Mouse (Mus musculus) embryonic facial prominence, embryonic 14.5 days (tissue): ENCODE measurements around the gene Atg101. TPM values are rescaled to one million over a fixed set of nuclear protein-coding genes. Genes with fewer than 3 reads are reported as not detected.

ENCODE experiments used
- ATAC-seq: fragments of 200-750 bp; cut with Nextera tagmentation; 2 replicates; pipeline ENCODE4 v1.8.0; 2017; ENCODE audit warnings: low read depth, moderate number of reproducible peaks, moderate TSS enrichment
- DNase-seq: peaks from one replicate; pipeline ENCODE4 v3.0.0-alpha.2; 2015; ENCODE audit warnings: low spot score
- H3K27ac ChIP-seq: fragments of 300-500 bp; sonication (generic); replicated peaks from 2 replicates; pipeline ENCODE4 v1.5.1; 2014; ENCODE audit warnings: low read depth, mild to moderate bottlenecking, low read length, moderate library complexity
- H3K27me3 ChIP-seq: fragments of 300-500 bp; sonication (generic); replicated peaks from 2 replicates; pipeline ENCODE4 v1.6.1; 2014; ENCODE audit warnings: low read length; ENCODE audit not compliant: control insufficient read depth, insufficient read depth
- H3K36me3 ChIP-seq: fragments of 300-500 bp; sonication (generic); 2 replicates; pipeline ENCODE4 v1.6.1; 2014; ENCODE audit warnings: low read length, mixed read lengths; ENCODE audit not compliant: control insufficient read depth, insufficient read depth
- H3K4me1 ChIP-seq: fragments of 300-500 bp; sonication (generic); 2 replicates; pipeline ENCODE4 v1.6.1; 2014; ENCODE audit warnings: antibody characterized with exemption, low read length; ENCODE audit not compliant: control insufficient read depth, insufficient read depth
- H3K4me2 ChIP-seq: fragments of 300-500 bp; sonication (generic); 2 replicates; pipeline ENCODE4 v1.6.1; 2014; ENCODE audit warnings: low read depth, mild to moderate bottlenecking, low read length, moderate library complexity, mixed read lengths
- H3K4me3 ChIP-seq: fragments of 300-500 bp; sonication (generic); 2 replicates; pipeline ENCODE4 v1.5.1; 2014; ENCODE audit warnings: low read depth, mild to moderate bottlenecking, low read length
- H3K9ac ChIP-seq: fragments of 300-500 bp; sonication (generic); 2 replicates; pipeline ENCODE4 v1.6.1; 2014; ENCODE audit warnings: low read depth, mild to moderate bottlenecking, low read length, moderate library complexity, mixed read lengths
- H3K9me3 ChIP-seq: fragments of 300-500 bp; sonication (generic); 2 replicates; pipeline ENCODE4 v1.6.1; 2016; ENCODE audit warnings: low read length; ENCODE audit not compliant: control insufficient read depth
- WGBS: fragments of 180-500 bp; shearing (Covaris S2); extraction: QIAGEN DNeasy Blood & Tissue Kit; methylation state at CpG from one replicate; pipeline ENCODE4 v1.1.7; 2014; 5-methylcytosine and 5-hydroxymethylcytosine counted together
- polyA plus RNA-seq: library from polyadenylated mRNA; unstranded; fragments of >200 nt; fragmentation: Nextera tagmentation; extraction: Ambion mirVana; gene quantifications from 2 replicates; pipeline ENCODE4 v1.2.1, GENCODE M21; 2014

Atg101 gene
- polyA plus RNA-seq, 1 experiment from 2014 or later: 49.9 TPM

- Histone ChIP-seq H3K36me3 (no peaks in the 10 kb centered on the region; the same call in 1 of the 2 replicates), H3K27ac (peak overlapping the region; percentile 92), H3K4me1 (peaks cover 21% of the 10 kb centered on the region), H3K4me2 (peak overlapping the region; percentile 31; the same call in 1 of the 2 replicates), H3K9me3 (no peaks in the 10 kb centered on the region), H3K4me3 (no peak overlapping the region), H3K27me3 (no peaks in the 10 kb centered on the region), H3K9ac (peak overlapping the region; percentile 45)
- ATAC-seq: no peak
- 44% methylated on average over 9 of the region's 10 CpGs for WGBS
- peak; percentile 50 for DNase-seq
Observed at GRCm38 (mm10) chr15:101260387-101260786, 23.7 kb upstream of the Atg101 start.

- H3K9ac ChIP-seq: peak overlapping the region; percentile 49
- peaks cover 24% of the 10 kb centered on the region for H3K4me1 ChIP-seq
- DNase-seq: peak; percentile 72
- peak; percentile 17; the same call in 1 of the 2 replicates for ATAC-seq
- peak overlapping the region; percentile 31 for H3K4me2 ChIP-seq
- H3K27ac ChIP-seq: peak overlapping the region; percentile 92
- no peak overlapping the region for H3K4me3 ChIP-seq
- H3K9me3 ChIP-seq: no peaks in the 10 kb centered on the region
- no peaks in the 10 kb centered on the region for H3K27me3 ChIP-seq
- WGBS: 38% methylated on average over 11 of the region's 13 CpGs
- H3K36me3 ChIP-seq: no peaks in the 10 kb centered on the region; the same call in 1 of the 2 replicates
Observed at GRCm38 (mm10) chr15:101260874-101261622, 23.0 kb upstream of the Atg101 start.

DNA sequence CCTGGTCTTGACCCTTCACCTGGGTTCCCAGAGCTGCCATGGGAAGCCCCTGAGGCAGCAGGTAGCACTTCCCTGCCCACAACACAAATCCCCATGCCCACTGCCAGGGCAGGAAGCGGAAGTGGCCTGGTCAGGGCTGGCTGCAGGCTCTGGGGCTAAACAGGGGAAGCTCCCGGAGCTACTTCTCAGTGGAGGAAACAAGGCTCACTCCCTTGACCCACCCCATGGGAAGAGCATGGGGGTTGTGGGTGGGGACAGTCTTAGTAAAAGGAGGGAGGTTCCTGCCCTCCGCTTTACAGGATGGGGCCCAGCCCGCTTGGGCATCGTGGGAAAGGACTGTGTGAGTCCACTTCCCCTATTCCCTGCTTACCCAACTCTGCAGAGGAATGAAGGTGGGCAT is 21.6 kb upstream of the Atg101 start:
- Histone ChIP-seq H3K27ac (no peak overlapping the region), H3K4me3 (no peak overlapping the region), H3K4me1 (peaks cover 35% of the 10 kb centered on the region), H3K27me3 (no peaks in the 10 kb centered on the region), H3K36me3 (no peaks in the 10 kb centered on the region; the same call in 1 of the 2 replicates), H3K9me3 (no peaks in the 10 kb centered on the region), H3K9ac (no peak overlapping the region), H3K4me2 (no peak overlapping the region)
- ATAC-seq (no peak), DNase-seq (peak; percentile 51)
- WGBS: 64% methylated on average over 5 of the region's 5 CpGs

- WGBS: 2% methylated on average over 41 of the region's 57 CpGs
- Histone ChIP-seq H3K36me3 (peaks cover 15% of the 10 kb centered on the region), H3K9ac (peak overlapping the region; percentile 71), H3K4me3 (peak overlapping the region; percentile 48), H3K27ac (peak overlapping the region; percentile 82), H3K4me1 (peaks cover 24% of the 10 kb centered on the region), H3K4me2 (peak overlapping the region; percentile 91), H3K27me3 (no peaks in the 10 kb centered on the region), H3K9me3 (no peaks in the 10 kb centered on the region)
- ATAC-seq (peak; percentile 94), DNase-seq (peak; percentile 96)
Observed at GRCm38 (mm10) chr15:101266132-101266963, 17.7 kb upstream of the Atg101 start.

DNA sequence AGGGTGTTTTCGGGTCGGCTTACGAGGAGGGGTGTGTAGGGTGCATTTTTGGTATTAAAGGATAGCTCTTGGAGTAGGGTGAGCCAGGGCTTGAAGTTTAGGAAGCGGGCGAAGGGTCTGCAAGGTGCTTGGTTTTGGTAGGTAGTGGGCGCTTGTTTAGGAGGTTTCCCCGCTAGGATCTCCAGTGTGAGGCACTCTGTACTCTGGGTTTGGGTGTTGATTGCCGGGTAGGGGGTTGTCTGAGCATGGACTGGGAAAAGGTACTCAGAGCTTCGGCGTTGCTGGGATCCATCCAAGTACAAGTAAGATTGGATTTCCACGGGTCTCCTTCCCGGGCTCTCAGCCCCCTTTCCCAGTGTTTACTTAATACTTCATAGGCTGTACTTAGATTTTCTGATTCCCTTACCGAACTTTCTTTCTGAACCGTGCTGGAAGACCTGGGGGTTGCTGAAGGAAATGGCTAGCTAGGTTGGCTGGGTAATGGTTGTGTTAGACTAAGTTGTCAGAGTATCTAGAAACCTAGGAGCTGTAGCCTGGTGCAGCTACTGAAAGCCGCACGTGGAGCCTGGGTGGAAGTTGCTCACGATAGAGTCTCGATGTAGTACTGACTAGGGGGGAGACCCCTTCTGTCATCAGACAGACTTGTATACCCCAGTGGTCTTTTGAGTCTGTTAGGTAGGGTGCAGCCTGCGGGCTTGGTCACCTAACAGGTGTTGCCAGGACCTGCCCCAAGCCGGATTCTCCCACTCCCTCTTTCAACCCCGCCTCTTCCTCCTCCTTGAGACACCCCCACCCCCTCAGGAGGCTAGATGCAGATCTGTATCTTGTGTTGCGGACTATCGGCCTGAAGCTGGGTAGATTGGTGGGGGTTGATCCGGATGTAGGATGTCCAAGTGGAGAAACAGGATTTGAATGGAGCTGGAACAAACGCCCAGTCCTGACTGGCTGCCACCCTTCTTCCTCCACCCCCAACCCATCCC is 16.7 kb upstream of the Atg101 start:
- Histone ChIP-seq H3K36me3 (peaks cover 23% of the 10 kb centered on the region), H3K9ac (peak overlapping the region; percentile 71), H3K4me2 (peak overlapping the region; percentile 91), H3K27me3 (no peaks in the 10 kb centered on the region), H3K4me3 (peak overlapping the region; percentile 48), H3K27ac (peak overlapping the region; percentile 82), H3K9me3 (no peaks in the 10 kb centered on the region), H3K4me1 (peaks cover 18% of the 10 kb centered on the region)
- DNase-seq (peak; percentile 45), ATAC-seq (peak; percentile 7; the same call in 1 of the 2 replicates)
- WGBS: 4% methylated on average over 25 of the region's 25 CpGs

GRCm38 (mm10) chr15:101270101-101270820 is 13.8 kb upstream of the Atg101 start:
- Histone ChIP-seq H3K27me3 (no peaks in the 10 kb centered on the region), H3K36me3 (peaks cover 45% of the 10 kb centered on the region), H3K9ac (no peak overlapping the region), H3K9me3 (no peaks in the 10 kb centered on the region), H3K4me1 (peaks cover 18% of the 10 kb centered on the region), H3K4me3 (no peak overlapping the region), H3K27ac (no peak overlapping the region), H3K4me2 (no peak overlapping the region)
- 89% methylated on average over 29 of the region's 29 CpGs for WGBS
- no peak for ATAC-seq
- DNase-seq: no peak

GRCm38 (mm10) chr15:101271107-101271506 is 13.0 kb upstream of the Atg101 start:
- no peak for DNase-seq
- H3K4me3 ChIP-seq: no peak overlapping the region
- H3K36me3 ChIP-seq: peaks cover 45% of the 10 kb centered on the region
- no peaks in the 10 kb centered on the region for H3K27me3 ChIP-seq
- H3K4me1 ChIP-seq: peaks cover 14% of the 10 kb centered on the region
- ATAC-seq: no peak
- H3K9me3 ChIP-seq: no peaks in the 10 kb centered on the region
- no peak overlapping the region for H3K9ac ChIP-seq
- WGBS: 77% methylated on average over 3 of the region's 3 CpGs
- no peak overlapping the region for H3K4me2 ChIP-seq
- no peak overlapping the region for H3K27ac ChIP-seq
